Mouse (Mus musculus) gastrocnemius, adult 18-20 months (tissue): ENCODE measurements around the gene Ppcs. TPM values are rescaled to one million over a fixed set of nuclear protein-coding genes. Genes with fewer than 3 reads are reported as not detected.

Experiments
- DNase-seq: peaks from one replicate; pipeline ENCODE4 v3.0.0; 2021; ENCODE audit warnings: low spot score
- total RNA-seq, 2 experiments: library from RNA; stranded (reverse); gene quantifications; 2 replicates each; pipeline ENCODE4 v1.2.3; 2021

The Ppcs gene
- total RNA-seq, 2 experiments from 2014 or later = 4.8 to 5.6 TPM

DNA sequence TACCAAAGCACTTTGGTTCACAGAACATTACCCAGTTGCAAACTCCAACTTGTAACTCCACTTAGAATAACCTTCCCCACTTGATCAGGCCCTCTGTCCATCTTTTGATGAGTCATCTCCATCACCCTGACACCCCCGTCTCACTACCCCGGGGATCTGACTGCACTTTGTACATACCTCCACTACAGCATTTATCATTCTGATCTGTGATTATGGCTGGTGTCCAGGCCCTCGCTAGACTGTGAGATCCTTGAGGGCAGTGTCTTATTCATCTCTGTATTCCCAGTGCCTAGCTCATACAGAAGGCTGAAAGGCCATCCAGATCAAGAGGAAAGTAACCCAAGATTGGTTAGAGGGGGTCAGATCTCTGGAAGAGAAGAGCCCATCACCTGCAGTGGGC lies 1.0 kb downstream of the Ppcs start:
- no peak for DNase-seq

DNA sequence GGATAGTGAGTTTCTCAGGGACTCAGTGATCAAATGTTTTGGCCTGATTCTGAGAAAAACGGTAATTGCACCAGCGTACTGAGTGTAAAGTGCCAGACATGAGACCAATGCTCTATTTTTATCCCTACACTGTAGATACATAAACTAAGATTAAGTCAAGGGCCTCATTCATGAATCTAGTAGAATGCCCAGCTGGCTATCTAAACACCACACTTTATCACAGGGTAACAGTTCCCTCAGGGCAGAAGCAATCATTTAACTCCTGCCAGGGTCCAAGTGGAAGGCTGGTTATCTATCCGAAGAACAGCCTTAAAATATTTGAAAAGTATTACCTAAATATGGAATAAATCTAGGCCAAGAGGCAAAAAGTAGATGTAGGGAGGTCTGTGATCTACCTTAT lies 4.3 kb downstream of the Ppcs start:
- no peak for DNase-seq

DNA sequence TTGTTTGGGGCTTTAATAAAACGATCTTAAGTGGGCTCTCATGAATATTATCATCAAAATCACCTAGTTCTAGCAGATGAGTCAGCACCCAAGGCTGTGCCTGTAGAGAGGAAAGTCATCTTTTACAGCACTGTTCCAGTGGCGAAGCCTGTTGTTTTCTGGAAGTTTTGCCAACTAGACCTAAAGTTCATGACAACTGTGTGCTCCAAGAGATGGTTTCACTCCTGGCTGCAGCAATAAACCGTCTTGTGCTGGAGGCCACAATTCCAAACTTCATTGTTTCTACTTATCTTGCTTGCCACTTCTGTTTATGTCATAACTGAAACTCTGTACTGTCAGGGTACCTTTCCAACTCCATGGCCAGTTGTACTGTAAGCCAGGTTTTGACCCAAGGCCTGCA lies 5.0 kb downstream of the Ppcs start:
- no peak for DNase-seq

DNA sequence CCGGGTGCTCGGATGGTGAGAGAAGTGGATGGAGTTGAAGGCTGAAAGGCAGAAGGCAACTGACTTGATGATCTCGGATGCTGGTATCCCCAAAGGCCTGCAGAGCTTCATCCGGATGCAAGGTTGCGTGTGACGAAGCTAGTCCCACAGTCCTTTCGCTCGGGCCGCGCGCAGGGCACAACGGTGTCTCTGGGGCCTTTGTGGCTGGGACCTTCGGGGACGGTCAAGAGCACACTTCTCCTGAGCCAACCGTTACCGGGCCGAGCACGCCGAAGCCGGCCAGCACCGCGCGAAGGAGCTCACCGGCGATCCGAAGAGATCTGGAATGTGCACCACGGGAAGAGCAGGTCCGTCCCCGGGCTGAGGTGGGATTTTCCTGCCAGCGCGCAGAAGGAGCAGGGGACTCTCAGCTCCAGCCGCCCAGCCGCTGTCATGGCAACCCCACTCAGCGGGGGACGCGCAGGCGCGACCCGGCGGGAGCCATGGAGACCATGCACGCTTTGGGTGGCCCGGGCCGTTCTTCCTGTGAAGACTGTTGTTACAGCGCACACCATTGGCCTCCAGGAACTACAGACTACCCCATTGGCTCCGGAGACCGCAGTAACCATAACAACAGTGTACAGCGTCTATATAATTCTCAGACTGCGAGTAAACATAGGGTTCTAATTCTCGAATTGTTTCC lies 7.0 kb downstream of the Ppcs start, which contains the start of gene Ccdc30:
Gene Ccdc30 (minus strand): TSS at position 450 of the 682 bp plus-strand sequence.
- DNase-seq = peak; percentile 56

DNA sequence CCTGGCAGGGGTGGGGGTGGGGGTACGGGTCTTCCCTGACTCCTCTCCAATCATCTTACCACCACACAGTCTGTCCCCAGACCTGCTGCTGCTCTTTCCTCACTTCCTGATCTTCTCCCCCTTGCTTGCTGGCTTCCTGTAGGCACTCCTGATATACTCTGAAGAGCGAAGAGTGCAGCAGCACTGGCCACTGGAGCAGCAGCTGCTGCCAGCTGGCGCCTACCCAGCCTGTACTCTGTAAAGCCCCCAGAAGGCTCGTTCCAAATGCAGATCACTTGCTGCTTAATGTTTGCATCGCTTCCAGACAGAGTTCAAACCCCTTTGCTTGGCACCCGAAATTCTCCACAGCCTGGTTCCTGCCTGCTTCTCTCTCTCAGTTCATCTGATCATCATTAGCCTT lies 9.4 kb downstream of the Ppcs start:
- DNase-seq = no peak

DNA sequence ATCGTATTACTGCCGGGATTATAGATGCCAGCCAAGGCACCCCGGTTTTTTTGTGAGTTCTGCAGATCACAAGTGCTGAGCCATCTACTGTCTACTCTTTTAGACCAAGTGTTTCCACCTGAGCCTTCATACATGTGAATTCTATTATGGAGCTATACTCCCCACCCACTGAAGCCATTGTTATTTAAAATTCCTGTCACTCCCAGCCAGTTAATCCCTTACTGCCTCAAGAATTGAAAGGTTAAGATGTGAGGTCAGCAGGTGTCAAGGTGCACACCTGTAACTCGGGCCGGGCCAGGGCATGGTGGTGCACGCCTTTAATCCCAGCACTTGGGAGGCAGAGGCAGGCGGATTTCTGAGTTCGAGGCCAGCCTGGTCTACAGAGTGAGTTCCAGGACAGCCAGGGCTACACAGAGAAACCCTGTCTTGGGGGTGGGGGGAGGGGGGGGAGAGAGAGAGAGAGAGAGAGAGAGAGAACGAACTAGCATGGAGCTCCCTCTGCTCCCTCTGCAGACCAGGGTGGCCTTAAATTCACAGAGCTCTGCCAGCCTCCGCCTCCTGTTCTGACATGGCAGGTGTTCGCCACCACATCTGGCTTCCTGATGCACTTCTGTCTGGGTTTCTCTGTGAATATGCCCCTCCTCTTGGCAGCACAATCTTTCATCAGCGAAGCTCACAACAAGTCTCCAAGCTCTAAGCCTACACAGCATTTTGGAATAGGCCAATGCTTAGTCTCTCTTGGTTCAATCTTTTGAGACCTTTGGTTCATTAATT lies 10.2 kb downstream of the Ppcs start:
- DNase-seq = no peak

DNA sequence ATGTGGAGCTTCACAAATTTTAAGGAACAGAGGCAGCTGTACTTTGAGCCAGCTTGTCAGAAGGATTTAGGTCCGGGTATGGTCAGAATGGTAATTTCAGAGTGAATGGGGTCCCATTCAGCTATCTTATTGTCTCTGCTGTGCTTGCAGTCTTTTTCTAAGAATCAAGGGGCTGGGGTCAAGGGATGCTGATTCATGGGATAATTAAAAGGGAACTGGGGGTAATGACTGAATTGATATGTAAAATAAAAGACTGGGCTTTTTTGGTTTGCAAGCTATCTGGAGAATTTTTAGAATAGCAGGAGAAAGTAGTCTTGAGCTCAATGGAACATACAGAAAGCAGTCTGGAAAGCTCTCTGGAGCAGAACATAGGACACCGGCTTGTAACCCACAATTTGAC lies 18.8 kb downstream of the Ppcs start:
- DNase-seq = no peak

DNA sequence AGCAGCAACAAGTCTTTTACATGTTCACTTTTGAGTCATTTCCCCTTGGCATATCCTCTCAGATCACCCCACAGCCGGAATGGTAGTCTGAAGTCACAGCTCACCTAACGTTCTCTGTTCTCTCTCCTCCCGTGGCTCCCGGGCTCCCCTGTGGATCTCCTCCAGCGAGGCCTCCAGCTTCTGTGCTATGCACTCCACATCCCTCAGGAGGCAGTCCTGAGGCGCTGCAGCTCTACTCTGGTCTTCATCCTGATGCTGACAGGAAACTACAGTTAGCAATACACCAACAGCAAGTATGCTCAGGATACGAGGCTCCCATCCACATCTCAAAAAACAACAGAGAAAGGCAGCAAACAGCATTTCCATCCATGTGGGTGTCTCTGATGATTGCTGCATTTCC lies 21.3 kb downstream of the Ppcs start:
- DNase-seq = no peak

DNA sequence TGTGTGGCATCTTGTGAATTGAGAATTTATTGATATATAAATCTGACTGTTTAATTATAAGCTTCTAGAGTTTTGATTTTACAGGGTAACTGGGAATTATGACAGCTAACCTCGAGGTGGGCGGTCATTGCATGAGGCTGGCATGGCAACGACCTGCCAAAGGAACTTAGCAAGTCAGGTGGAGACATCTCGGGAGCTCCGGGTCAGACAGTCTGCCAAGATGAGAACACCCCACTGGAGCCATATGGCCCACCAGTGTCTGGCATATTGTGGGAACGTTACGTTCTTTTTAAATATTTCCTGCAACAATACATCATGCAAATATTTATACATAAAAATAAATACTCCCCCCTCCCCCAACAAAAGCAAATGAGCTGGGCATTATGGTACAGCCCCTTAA lies 23.5 kb downstream of the Ppcs start:
- no peak for DNase-seq

DNA sequence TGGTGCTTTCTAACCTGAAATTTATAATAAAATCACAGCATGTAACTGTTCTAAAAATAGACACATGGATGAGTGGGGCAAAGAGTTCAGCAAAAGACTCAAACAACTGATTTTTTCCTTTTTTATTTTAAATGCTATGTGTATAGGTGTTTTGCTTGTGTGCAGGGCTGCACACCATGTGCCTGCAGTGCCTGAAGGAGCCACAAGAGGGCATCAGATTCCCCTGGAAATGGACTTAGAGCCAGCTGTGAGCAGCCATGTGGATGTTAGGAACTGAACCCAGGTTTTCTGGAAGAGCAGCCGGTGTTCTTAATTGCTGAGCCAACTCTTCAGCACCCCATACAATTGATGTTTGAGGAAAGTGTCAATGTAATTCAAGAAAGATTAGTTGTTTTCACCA lies 31.9 kb downstream of the Ppcs start:
- DNase-seq = no peak

DNA sequence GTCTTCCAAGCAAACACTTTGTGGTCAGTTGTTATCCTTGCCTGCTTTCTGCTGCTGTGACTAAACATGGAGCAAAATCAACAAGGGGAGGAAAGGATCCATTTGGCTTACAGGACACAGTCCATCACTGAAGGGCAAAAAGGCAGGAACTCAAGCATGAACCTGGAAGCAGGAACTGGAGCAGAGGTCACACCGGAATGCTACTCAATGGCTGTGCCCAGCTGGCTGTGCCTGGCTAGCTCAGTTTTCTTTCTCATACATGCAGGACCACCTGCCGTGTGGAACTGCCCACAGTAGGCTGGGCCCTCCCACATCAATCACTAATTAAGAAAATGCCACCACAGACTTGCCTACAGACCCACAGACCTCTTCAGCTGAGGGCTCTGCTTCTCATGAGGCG lies 33.0 kb downstream of the Ppcs start:
- no peak for DNase-seq

DNA sequence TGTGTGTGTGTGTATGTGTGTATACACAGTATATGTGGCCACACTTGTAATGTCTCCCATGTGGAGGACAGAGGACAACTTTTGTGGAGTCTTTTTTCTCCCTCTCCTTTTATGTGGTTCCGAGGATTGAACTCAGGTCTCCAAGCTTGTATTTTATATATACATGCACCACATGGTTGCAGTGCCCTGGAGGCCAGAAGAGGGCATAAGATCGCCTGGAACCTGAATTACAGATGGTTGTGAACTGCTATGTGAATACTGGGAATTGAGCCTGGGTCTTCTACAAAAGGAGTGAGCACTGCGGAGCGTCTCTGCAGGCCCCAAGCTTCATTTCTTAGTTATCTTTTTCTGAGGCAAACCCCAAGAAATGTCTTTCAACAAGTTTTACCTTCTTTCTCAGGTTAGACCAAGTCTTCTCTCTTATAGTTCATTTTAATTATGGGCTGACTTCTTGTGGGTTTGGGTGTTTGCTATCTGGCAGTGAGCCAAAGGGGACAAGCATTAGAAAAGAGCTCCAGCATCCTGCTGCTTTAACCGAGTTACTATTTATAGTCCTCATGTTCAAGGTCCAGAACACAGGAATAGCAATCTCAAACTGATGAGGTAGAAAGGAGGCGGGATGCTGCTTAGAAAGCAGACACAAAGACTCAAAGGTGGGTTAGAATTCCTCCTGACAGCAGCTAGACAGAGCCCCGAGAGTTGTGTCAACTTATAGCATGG lies 40.6 kb downstream of the Ppcs start:
- DNase-seq = no peak

DNA sequence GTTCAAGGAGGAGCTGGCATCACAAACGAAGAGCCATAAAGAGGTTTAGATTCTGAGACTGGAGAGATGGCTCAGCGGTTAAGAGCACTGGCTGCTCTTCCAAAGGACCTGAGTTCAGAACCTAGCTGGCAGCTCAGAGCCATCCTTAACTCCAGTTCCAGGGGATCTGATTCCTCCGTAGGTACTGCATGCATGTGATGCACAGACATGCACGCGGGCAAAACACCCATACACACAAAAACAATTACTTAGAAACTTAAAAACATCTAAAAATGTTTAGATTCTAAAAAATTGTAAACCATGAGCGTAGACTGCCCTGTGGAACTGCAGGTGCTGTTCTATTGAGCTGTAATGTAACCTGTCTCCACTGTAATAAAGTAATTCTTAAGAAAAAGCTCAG lies 52.8 kb downstream of the Ppcs start:
- DNase-seq = no peak

Other genes with a start within 250 kb of the Ppcs start
- gene Zfp691, start 248.2 kb downstream of the Ppcs start, total RNA-seq = 10 to 100 TPM; 18.5 TPM
- not detected for gene Ermap, start 232.4 kb downstream of the Ppcs start, total RNA-seq
- 10 to 100 TPM in 1 of 2 experiments, 1 to 10 TPM in 1; 9.3 to 12.2 TPM for gene Svbp, start 227.1 kb downstream of the Ppcs start, total RNA-seq
- not detected for gene Tmem269, start 204.2 kb downstream of the Ppcs start, total RNA-seq
- gene AU022252, start 189.7 kb downstream of the Ppcs start, total RNA-seq = 10 to 100 TPM; 24.6 to 28.2 TPM
- 1 to 10 TPM; 9.1 to 9.4 TPM for gene P3h1, start 189.5 kb downstream of the Ppcs start, total RNA-seq
- 1 to 10 TPM; 1.3 to 1.9 TPM for gene Cldn19, start 167.0 kb downstream of the Ppcs start, total RNA-seq
- 100 to 1,000 TPM; 659 to 760 TPM for gene Ybx1, start 127.8 kb downstream of the Ppcs start, total RNA-seq
- gene Ppih, start 101.9 kb downstream of the Ppcs start, total RNA-seq = 1 to 10 TPM; 7.9 to 8.8 TPM
- not detected for gene Ccdc30, start 6.9 kb downstream of the Ppcs start, total RNA-seq
- not detected for gene Zmynd12, start 394 bp upstream of the Ppcs start, total RNA-seq
- not detected for gene Rimkla, start 70.2 kb upstream of the Ppcs start, total RNA-seq
- 10 to 100 TPM; 32.1 to 32.5 TPM for gene Foxj3, start 114.6 kb upstream of the Ppcs start, total RNA-seq
- 1 to 10 TPM; 4.1 to 6.3 TPM for gene Frg2f1, start 117.1 kb upstream of the Ppcs start, total RNA-seq
- gene Guca2a, start 215.3 kb upstream of the Ppcs start, total RNA-seq = not detected
- not detected for gene Guca2b, start 236.5 kb upstream of the Ppcs start, total RNA-seq